Mouse (Mus musculus) G1E (cell line): ENCODE results near the gene Pard3b.

Source experiments
- CTCF ChIP-seq: IDR thresholded peaks from 2 replicates; pipeline ENCODE4 v1.5.1; 2012; ENCODE audit warnings: low read depth, low read length, inconsistent platforms, mixed read lengths
- GATA1 ChIP-seq: IDR thresholded peaks from 2 replicates; pipeline ENCODE4 v1.6.1; 2012; ENCODE audit warnings: borderline replicate concordance, low read length, inconsistent platforms, mixed read lengths
- GATA2 ChIP-seq: IDR thresholded peaks from 2 replicates; pipeline ENCODE4 v1.6.1; 2012; ENCODE audit warnings: low read depth, low read length, inconsistent platforms, borderline replicate concordance
- POLR2AphosphoS5 ChIP-seq: IDR thresholded peaks from 2 replicates; pipeline ENCODE4 v1.6.1; 2012; ENCODE audit warnings: low read depth, low read length, inconsistent platforms; ENCODE audit not compliant: insufficient replicate concordance

DNA sequence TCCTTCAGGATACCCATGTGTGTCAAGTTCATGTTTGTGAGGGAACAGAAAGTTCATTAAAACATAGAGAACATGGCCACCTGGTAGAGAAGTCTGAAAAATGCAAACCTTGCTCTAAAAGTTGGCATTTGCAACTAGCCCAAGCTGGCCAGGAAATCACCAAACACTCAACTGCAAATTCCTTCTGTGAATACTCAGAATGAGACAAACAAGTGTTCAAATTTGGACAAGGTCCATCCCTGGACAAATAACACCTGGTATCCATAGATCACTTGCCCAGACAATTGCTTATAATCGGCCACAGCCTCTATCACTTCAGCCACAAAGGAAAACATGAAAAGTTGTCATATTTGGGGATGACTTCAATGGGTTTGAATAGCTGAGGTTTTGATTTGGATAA, 701.6 kb downstream of the Pard3b start:
- TF ChIP-seq CTCF, result no peak
- no peak for TF ChIP-seq GATA2
- no peak for TF ChIP-seq POLR2AphosphoS5
- TF ChIP-seq GATA1, result no peak
